Mouse (Mus musculus) stomach, embryonic 15.5 days (tissue): ENCODE data around the gene Trappc10. TPM values are rescaled to one million over a fixed set of nuclear protein-coding genes. Genes with fewer than 3 reads are reported as not detected.

Experiments
- ATAC-seq: fragments of 200-750 bp; cut with Nextera tagmentation; 2 replicates; pipeline ENCODE4 v1.8.0; 2017; ENCODE audit warnings: low read depth, moderate number of reproducible peaks, moderate TSS enrichment; ENCODE audit not compliant: insufficient read depth, low FRiP score
- H3K27ac ChIP-seq: fragments of 300-500 bp; sonication (generic); 2 replicates; pipeline ENCODE4 v1.5.1; 2015; ENCODE audit warnings: mild to moderate bottlenecking, inconsistent platforms
- H3K27me3 ChIP-seq: fragments of 300-500 bp; sonication (generic); replicated peaks from 2 replicates; pipeline ENCODE4 v1.6.1; 2015; ENCODE audit warnings: inconsistent platforms
- H3K36me3 ChIP-seq: fragments of 300-500 bp; sonication (generic); 2 replicates; pipeline ENCODE4 v1.6.1; 2015; ENCODE audit warnings: inconsistent platforms
- H3K4me1 ChIP-seq: fragments of 300-500 bp; sonication (generic); 2 replicates; pipeline ENCODE4 v1.6.1; 2015; ENCODE audit warnings: inconsistent platforms
- H3K4me2 ChIP-seq: fragments of 300-500 bp; sonication (generic); 2 replicates; pipeline ENCODE4 v1.6.1; 2015; ENCODE audit warnings: mild to moderate bottlenecking, inconsistent platforms
- H3K4me3 ChIP-seq: fragments of 300-500 bp; sonication (generic); replicated peaks from 2 replicates; pipeline ENCODE4 v1.5.1; 2015; ENCODE audit warnings: inconsistent platforms
- H3K9ac ChIP-seq: fragments of 300-500 bp; sonication (generic); 2 replicates; pipeline ENCODE4 v1.6.1; 2015; ENCODE audit warnings: inconsistent platforms
- H3K9me3 ChIP-seq: fragments of 300-500 bp; sonication (generic); 2 replicates; pipeline ENCODE4 v1.6.1; 2016; ENCODE audit warnings: inconsistent platforms
- WGBS: fragments of 180-500 bp; shearing (Covaris S2); methylation state at CpG from one replicate; pipeline ENCODE4 v1.1.7; 2015; 5-methylcytosine and 5-hydroxymethylcytosine counted together
- polyA plus RNA-seq: library from polyadenylated mRNA; unstranded; fragments of >200 nt; fragmentation: Nextera tagmentation; extraction: Ambion mirVana; gene quantifications from 2 replicates; pipeline ENCODE4 v1.2.1, GENCODE M21; 2015

The Trappc10 gene
- polyA plus RNA-seq, 1 experiment from 2014 or later, result 15.6 TPM

DNA sequence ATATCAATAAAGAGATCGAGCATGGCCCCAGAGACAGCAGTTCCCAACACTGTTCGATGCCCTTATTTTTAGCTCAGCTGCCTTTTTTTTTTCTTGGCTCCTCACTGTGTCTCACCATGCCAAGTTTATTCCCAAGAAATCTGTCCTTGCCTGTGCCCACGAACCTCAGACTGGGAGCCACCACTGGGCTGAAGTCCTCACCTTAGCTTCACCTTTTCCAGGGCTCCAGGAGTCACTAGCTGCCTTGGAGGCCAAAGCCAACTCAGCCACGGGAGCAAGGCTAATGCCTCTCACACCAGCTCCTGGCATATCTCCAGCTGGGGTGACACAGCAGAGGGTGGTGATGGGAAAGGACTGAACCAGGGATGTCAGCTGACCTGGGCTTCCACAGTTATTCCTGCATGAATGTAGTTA, 11.2 kb upstream of the Trappc10 start:
- no peak overlapping the region for H3K27ac ChIP-seq
- peaks cover 7% of the 10 kb centered on the region; the same call in 1 of the 2 replicates for H3K4me1 ChIP-seq
- no peak overlapping the region for H3K4me2 ChIP-seq
- no peak overlapping the region for H3K4me3 ChIP-seq
- H3K9ac ChIP-seq, result no peak overlapping the region
- H3K27me3 ChIP-seq, result no peaks in the 10 kb centered on the region
- no peak for ATAC-seq
- H3K9me3 ChIP-seq, result no peaks in the 10 kb centered on the region
- 73% methylated on average over 4 of the region's 4 CpGs for WGBS
- no peaks in the 10 kb centered on the region for H3K36me3 ChIP-seq

DNA sequence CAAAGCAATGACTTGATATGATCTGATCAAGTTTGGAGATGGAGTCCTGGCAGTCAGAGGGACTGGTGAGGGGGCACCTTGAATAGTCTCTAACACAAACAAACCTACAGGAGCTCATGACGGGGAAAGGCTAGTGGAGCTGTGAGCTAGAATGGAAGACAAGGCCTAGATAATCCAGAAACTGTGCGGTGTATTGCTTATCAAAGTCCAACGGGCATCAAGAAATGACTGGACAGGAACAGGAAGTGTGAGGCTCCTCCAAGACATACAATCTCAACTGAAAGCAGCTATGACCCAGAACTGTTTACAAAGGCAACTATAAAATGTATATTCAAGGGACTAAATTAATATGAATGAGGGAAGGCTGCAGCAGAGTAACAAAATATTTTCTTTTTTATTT, 2.8 kb upstream of the Trappc10 start:
- Histone ChIP-seq H3K27me3 (no peaks in the 10 kb centered on the region), H3K4me1 (peaks cover 18% of the 10 kb centered on the region), H3K4me3 (no peak overlapping the region), H3K9ac (no peak overlapping the region), H3K9me3 (no peaks in the 10 kb centered on the region), H3K36me3 (no peaks in the 10 kb centered on the region), H3K4me2 (no peak overlapping the region), H3K27ac (no peak overlapping the region)
- WGBS, result 76% methylated on average over 3 of the region's 3 CpGs
- ATAC-seq, result no peak

DNA sequence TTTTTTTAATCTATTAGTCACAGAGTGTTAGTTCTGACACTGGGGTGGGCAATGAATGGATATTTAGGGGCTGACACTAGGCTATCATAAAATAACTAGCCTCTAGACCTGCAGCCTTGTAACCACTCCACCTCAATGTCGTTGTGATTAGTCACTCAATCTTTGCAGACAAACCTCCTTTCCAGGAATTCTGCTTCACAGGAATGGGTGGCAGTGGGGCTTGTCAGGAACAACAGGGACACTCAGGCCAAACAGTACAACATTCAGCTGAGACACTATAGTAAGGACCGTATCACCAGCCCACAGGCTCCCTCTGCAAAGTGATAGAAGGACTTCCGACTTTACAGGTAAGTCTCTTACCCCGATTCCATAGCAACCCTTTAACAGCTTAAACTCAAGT, 2.3 kb upstream of the Trappc10 start:
- Histone ChIP-seq H3K9ac (no peak overlapping the region), H3K9me3 (no peaks in the 10 kb centered on the region), H3K4me3 (no peak overlapping the region), H3K4me1 (peaks cover 18% of the 10 kb centered on the region), H3K27ac (no peak overlapping the region), H3K27me3 (no peaks in the 10 kb centered on the region), H3K4me2 (no peak overlapping the region), H3K36me3 (no peaks in the 10 kb centered on the region)
- 77% methylated on average over 4 of the region's 4 CpGs for WGBS
- no peak for ATAC-seq

DNA sequence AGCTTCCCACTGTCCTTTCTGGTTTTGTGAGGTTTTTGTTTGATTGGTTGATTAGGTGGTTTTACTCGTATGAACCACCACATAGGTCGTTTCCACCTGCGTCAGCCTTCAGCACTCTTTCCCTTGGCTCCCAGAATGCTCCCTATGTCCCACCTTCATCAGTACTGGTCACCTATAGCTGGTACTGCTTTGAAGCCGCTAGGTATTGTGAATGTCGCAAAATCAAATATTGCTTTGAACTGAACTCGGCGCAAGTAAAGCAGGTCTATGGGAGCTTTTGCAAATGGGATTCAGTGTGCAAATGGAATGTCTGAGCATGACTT, 745 bp upstream of the Trappc10 start:
- H3K27ac ChIP-seq, result peak overlapping the region; percentile 46; the same call in 1 of the 2 replicates
- no peak for ATAC-seq
- no peaks in the 10 kb centered on the region for H3K36me3 ChIP-seq
- peaks cover 18% of the 10 kb centered on the region for H3K4me1 ChIP-seq
- peak overlapping the region; percentile 78 for H3K9ac ChIP-seq
- peak overlapping the region; percentile 91 for H3K4me2 ChIP-seq
- H3K27me3 ChIP-seq, result no peaks in the 10 kb centered on the region
- WGBS, result 19% methylated on average over 7 of the region's 7 CpGs
- H3K9me3 ChIP-seq, result no peaks in the 10 kb centered on the region
- H3K4me3 ChIP-seq, result peak overlapping the region; percentile 89

DNA sequence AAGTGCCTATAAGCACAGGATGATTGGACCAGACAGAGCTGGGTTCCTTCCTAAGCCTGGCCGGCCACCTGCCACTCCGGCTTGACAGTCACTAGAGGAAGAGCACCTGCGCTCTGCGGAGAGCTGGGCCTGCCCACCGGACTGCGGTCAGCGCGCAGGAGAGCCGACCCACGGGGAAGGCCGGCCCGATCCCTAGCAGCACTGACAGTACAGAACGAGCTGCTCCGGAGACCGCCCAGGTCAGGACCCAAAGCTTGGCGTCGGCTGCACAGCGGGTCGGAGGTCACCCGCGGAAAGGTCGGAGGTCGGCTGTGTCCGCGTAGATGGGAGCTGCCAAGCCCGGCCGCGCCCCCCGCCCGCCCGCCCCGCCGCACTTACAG, 393 bp downstream of the Trappc10 start:
- Histone ChIP-seq H3K4me3 (peak overlapping the region; percentile 89), H3K9ac (peak overlapping the region; percentile 78), H3K27ac (no peak overlapping the region), H3K36me3 (no peaks in the 10 kb centered on the region), H3K27me3 (no peaks in the 10 kb centered on the region), H3K4me2 (peak overlapping the region; percentile 91), H3K9me3 (no peaks in the 10 kb centered on the region), H3K4me1 (peaks cover 18% of the 10 kb centered on the region)
- peak; percentile 20; the same call in 1 of the 2 replicates for ATAC-seq
- under 1% methylated on average over 33 of the region's 33 CpGs for WGBS

DNA sequence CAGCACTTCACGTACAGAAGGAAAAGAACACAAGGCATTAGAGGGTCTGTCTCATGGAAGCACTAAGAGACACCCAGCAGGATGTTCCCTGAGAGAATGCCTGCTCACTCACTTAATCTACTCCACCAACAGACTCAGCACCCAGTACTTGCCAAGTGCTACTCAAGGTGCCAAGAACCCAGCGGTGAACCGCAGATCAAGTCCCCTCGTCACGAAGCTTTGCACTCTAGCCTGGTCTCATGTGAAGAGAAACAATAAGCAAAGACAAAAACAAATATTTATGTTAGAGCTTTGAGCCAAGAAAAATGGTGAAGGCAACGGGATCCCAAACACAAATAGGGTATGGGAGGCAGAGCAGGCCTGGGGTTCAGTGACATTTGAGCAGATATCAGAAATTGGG, 5.5 kb downstream of the Trappc10 start:
- no peak overlapping the region for H3K27ac ChIP-seq
- no peak overlapping the region for H3K4me2 ChIP-seq
- no peak overlapping the region for H3K9ac ChIP-seq
- no peaks in the 10 kb centered on the region for H3K36me3 ChIP-seq
- no peak overlapping the region for H3K4me3 ChIP-seq
- 73% methylated on average over 6 of the region's 6 CpGs for whole genome bisulfite sequencing
- no peaks in the 10 kb centered on the region for H3K27me3 ChIP-seq
- H3K9me3 ChIP-seq, result no peaks in the 10 kb centered on the region
- ATAC-seq, result no peak
- peaks cover 10% of the 10 kb centered on the region for H3K4me1 ChIP-seq

DNA sequence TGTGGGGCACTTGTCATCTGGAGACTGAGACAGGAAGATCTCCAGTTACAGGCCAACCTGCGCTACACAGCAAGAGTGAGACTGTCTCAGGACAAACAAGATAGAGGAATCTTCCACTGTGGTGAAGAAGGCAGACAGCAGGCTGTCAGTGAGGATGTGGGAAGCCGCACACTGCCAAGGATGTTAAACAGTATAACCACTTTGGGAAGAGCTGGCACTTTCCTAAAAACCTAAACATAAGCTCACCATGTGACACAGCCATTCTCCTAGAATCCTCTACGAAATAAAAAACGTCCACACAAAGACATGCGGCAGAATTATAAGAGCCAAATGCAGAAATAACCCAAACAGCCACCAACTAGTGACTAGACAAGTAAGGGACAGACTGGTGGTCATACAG, 6.1 kb downstream of the Trappc10 start:
- 88% methylated on average over 5 of the region's 5 CpGs for WGBS
- Histone ChIP-seq H3K4me1 (peaks cover 6% of the 10 kb centered on the region; the same call in 1 of the 2 replicates), H3K27me3 (no peaks in the 10 kb centered on the region), H3K36me3 (no peaks in the 10 kb centered on the region), H3K9ac (no peak overlapping the region), H3K4me3 (no peak overlapping the region), H3K9me3 (no peaks in the 10 kb centered on the region), H3K27ac (no peak overlapping the region), H3K4me2 (no peak overlapping the region)
- ATAC-seq, result no peak

DNA sequence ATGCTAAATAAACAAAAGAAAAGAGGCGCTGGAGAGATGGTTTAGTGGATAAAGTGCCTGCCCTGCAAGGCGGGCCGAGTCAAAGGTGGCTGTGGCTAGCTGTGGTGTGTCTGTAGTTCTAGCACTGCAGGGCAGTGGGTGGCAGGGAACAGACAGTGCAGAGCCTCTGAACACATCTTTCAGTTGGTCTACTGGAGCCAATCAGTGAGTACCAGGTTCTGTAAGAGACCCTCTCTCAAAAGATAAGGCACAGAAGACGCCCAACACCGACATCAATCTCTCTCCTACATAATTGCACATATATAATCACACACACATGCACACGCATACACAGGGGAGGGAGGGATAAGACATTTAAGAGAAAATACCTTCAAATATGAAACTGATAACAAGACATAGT, 6.6 kb downstream of the Trappc10 start:
- Histone ChIP-seq H3K4me2 (no peak overlapping the region), H3K4me1 (peaks cover 1% of the 10 kb centered on the region; the same call in 1 of the 2 replicates), H3K27ac (no peak overlapping the region), H3K9ac (no peak overlapping the region), H3K27me3 (no peaks in the 10 kb centered on the region), H3K4me3 (no peak overlapping the region), H3K36me3 (no peaks in the 10 kb centered on the region), H3K9me3 (no peaks in the 10 kb centered on the region)
- 81% methylated on average over 6 of the region's 6 CpGs for WGBS
- ATAC-seq, result no peak

DNA sequence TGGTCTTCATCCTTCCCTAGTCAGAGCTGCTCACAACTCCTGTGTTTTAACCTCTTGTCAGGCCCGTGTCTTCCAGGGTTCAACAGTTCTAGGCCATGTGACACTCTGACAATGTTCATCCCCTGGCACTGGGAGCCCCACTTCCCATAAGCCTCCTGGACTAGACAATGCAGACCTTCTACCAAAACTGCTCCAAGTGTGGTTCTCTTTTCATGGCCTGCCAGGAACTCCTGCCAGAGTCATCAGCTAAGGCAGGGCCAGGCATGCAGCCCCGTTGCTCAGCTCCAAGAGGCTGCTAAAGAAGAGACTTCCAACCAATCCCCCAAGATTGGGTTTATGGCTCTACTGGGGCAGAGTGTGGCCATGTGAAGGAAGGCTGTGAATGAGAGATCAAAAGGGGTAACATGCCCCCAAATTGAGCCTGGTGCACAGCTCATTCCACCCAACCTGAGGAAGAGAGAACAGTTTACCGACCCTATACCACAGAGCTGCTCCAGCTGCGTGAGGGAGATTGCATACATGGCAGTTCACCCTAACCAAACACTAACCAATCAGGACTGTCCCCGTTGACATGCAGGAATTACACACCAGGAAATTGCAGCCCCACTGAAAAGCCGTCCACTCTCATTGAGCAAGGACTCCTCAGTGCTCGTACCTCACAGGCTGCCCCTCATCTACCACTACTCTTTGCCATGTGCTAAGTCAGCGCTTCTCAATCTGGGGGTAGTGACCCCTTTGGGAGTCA, 7.4 kb downstream of the Trappc10 start:
- Histone ChIP-seq H3K4me2 (no peak overlapping the region), H3K36me3 (no peaks in the 10 kb centered on the region), H3K27ac (no peak overlapping the region), H3K9me3 (no peaks in the 10 kb centered on the region), H3K27me3 (no peaks in the 10 kb centered on the region), H3K4me1 (0 out of 2 replicates have a peak, but pooled peaks cover 2% of the 10 kb centered on the region), H3K4me3 (no peak overlapping the region), H3K9ac (no peak overlapping the region)
- ATAC-seq, result no peak
- WGBS, result 76% methylated on average over 8 of the region's 8 CpGs

DNA sequence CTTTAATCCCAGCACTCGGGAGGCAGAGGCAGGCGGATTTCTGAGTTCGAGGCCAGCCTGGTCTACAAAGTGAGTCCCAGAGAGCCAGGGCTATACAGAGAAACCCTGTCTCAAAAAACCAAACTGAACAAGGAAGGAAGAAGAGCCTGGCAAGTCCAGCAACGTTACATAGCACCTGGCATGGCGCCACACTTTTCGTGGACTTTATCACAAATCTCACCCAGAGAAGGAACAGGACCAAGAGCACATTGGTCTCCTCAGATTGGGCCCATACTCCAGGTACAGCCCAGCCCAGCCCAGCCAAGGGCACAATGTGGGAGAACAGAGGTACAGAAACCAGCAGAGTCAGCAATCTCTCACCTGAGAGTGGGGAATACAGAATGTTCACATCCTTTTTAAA, 10.7 kb downstream of the Trappc10 start:
- no peak for ATAC-seq
- Histone ChIP-seq H3K9me3 (no peaks in the 10 kb centered on the region), H3K36me3 (0 out of 2 replicates have a peak, but pooled peaks cover 3% of the 10 kb centered on the region), H3K9ac (no peak overlapping the region), H3K4me1 (0 out of 2 replicates have a peak, but pooled peaks cover 2% of the 10 kb centered on the region), H3K27me3 (no peaks in the 10 kb centered on the region), H3K4me3 (no peak overlapping the region), H3K27ac (no peak overlapping the region), H3K4me2 (no peak overlapping the region)
- WGBS, result 78% methylated on average over 6 of the region's 6 CpGs

DNA sequence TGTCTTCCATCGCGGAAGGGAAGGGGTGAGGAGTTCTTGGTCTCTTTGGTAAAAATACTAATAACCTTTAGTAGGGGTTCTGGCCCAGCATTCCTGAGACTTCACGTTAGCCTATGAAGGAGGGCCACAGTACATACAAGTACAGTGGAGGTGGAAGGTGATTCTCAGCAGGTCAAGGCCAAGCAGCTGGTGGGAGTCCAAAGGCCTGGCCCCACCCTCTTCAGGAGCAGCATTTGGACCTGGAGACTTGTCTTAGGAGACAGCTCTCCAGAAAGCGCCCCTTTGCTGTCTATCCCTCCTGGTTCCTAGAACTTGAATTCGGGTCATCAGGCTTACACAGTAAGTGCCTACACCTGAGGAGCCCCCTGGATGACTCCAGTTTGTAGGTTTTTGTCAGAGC, 11.3 kb downstream of the Trappc10 start:
- Histone ChIP-seq H3K9ac (no peak overlapping the region), H3K4me3 (no peak overlapping the region), H3K4me2 (no peak overlapping the region), H3K9me3 (no peaks in the 10 kb centered on the region), H3K36me3 (0 out of 2 replicates have a peak, but pooled peaks cover 3% of the 10 kb centered on the region), H3K27ac (no peak overlapping the region), H3K27me3 (no peaks in the 10 kb centered on the region), H3K4me1 (0 out of 2 replicates have a peak, but pooled peaks cover 2% of the 10 kb centered on the region)
- ATAC-seq, result no peak
- 87% methylated on average over 5 of the region's 5 CpGs for WGBS

DNA sequence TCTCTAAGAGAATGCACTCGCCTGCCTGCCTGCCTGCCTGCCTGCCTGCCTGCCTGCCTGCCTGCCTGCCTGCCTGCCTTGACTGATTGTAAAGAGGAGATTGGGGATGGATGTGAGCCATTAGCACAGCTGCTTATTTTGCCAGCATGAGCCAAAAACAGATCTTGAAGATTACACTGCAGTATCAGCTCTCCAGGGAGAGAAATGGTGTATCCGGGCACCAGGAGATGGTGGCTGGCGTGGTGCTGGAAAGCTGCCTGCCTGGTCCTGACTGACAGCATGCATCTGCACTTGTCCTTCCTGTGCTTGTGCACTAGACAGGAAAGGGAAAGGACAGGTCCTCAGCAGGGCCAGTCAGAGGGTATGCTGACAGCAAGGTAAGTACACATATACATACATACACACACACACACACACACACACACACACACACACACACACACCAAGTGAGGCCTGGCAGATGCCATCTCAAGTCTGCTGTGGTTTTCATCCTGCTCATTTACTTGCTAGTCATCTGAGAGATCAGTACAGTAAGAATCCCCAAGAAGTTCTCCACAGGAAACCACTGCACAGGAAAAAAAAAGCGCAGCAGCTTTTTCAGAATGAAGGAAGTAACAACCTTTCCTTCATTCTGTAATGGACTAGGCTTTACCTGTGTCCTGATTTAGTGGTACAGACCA, 12.0 kb downstream of the Trappc10 start:
- Histone ChIP-seq H3K9ac (no peak overlapping the region), H3K36me3 (0 out of 2 replicates have a peak, but pooled peaks cover 3% of the 10 kb centered on the region), H3K4me3 (no peak overlapping the region), H3K27ac (no peak overlapping the region), H3K4me1 (0 out of 2 replicates have a peak, but pooled peaks cover 2% of the 10 kb centered on the region), H3K27me3 (no peaks in the 10 kb centered on the region), H3K4me2 (no peak overlapping the region), H3K9me3 (no peaks in the 10 kb centered on the region)
- 89% methylated on average over 4 of the region's 4 CpGs for WGBS
- no peak for ATAC-seq
